8 mouse cellular contexts compared by ENCODE assay signal in genomic region chr7:102255954-102256353, GRCm38 (mm10). TPM values are rescaled to one million over a fixed set of nuclear protein-coding genes. Genes with fewer than 3 reads are reported as not detected.
DNase-seq lines count a peak whose midpoint lies in the region; ATAC-seq and TF ChIP-seq lines count a peak whose summit lies in the region.

Gene Rhog (minus strand): TSS chr7:102256054.

- WGBS in spleen, adult 2 months = 90% methylated on average over 3 of the region's 3 CpGs
- 77% methylated on average over 3 of the region's 3 CpGs for WGBS in limb, embryonic 11.5 days

- no peak for DNase-seq in spleen, adult 2 months (ENCODE audit: low read depth in 1 of 2, low spot score in 2 of 2)
- DNase-seq in spleen, postnatal 14 days (ENCODE audit: low spot score in 2 of 2) = no peak
- DNase-seq in heart, postnatal 14 days = no peak
- no peak for DNase-seq in limb, embryonic 11.5 days (ENCODE audit: low spot score)
- no peak for DNase-seq in right cerebral cortex, postnatal 25 days
- no peak for DNase-seq in kidney, postnatal 14 days

- no peaks in the 10 kb centered on the region for H3K36me3 ChIP-seq in spleen, adult 2 months (ENCODE audit: control insufficient read depth, insufficient read depth, low read length)
- no peaks in the 10 kb centered on the region for H3K36me3 ChIP-seq in limb, embryonic 11.5 days (ENCODE audit: control insufficient read depth, insufficient read depth, low read length)

- no peaks in the 10 kb centered on the region; the same call in 1 of the 2 replicates for H3K27me3 ChIP-seq in spleen, adult 2 months (ENCODE audit: control insufficient read depth, insufficient read depth, low read length)
- no peaks in the 10 kb centered on the region for H3K27me3 ChIP-seq in limb, embryonic 11.5 days (ENCODE audit: control insufficient read depth, insufficient read depth, low read length)

- no peak within 1 kb of the TSS for H3K4me2 ChIP-seq in limb, embryonic 11.5 days (ENCODE audit: low read depth, severe bottlenecking)

- ATAC-seq in erythroblast, adult 5-6 weeks (replicated peaks; ENCODE audit: low FRiP score, poor library complexity, severe bottlenecking) = no peak
- ATAC-seq in limb, embryonic 11.5 days (ENCODE audit: insufficient number of reproducible peaks, low FRiP score, low TSS enrichment, low read depth) = no peak
- no peak for ATAC-seq in neutrophil, adult 5-6 weeks (ENCODE audit: extremely low read depth, insufficient number of reproducible peaks, low FRiP score, poor library complexity, severe bottlenecking)

- intact Hi-C loops in heart, postnatal 14 days (cut with DNase I) = no loop called here

- H3K9me3 ChIP-seq in limb, embryonic 11.5 days (ENCODE audit: control insufficient read depth, low read length) = no peaks in the 10 kb centered on the region

- H3K27ac ChIP-seq in spleen, adult 2 months (ENCODE audit: insufficient read depth, low read length) = no peak within 1 kb of the TSS
- H3K27ac ChIP-seq in limb, embryonic 11.5 days (replicated peaks; ENCODE audit: low read depth, low read length) = no peak within 1 kb of the TSS

- peaks cover 5% of the 10 kb centered on the region; the same call in 1 of the 2 replicates for H3K4me1 ChIP-seq in spleen, adult 2 months (ENCODE audit: control insufficient read depth, insufficient read depth, insufficient read length)
- H3K4me1 ChIP-seq in limb, embryonic 11.5 days (ENCODE audit: control insufficient read depth, insufficient read depth, low read length) = no peaks in the 10 kb centered on the region

- TF ChIP-seq CTCF in spleen, adult 2 months (IDR thresholded peaks at IDR 0.05; ENCODE audit: extremely low read depth, insufficient read depth, insufficient read length, insufficient replicate concordance) = no peak

- no peak within 1 kb of the TSS for H3K4me3 ChIP-seq in spleen, adult 2 months (ENCODE audit: extremely low read depth, insufficient read depth, insufficient read length)
- H3K4me3 ChIP-seq in limb, embryonic 11.5 days (ENCODE audit: low read depth, low read length) = no peak within 1 kb of the TSS

- no peak for TF ChIP-seq POLR2A in spleen, adult 2 months (IDR thresholded peaks at IDR 0.05; ENCODE audit: low read depth, low read length)

- H3K9ac ChIP-seq in limb, embryonic 11.5 days (ENCODE audit: low read length) = no peak within 1 kb of the TSS

RNA-seq across cellular contexts. Expression of gene Rhog, which starts in this region (rescaled TPM):
- polyA plus RNA-seq in spleen, adult 2 months (2012; rRNA removed) = 165 and 178 TPM in 2 replicates
- 110 and 113 TPM in 2 replicates for total RNA-seq in erythroblast, adult 5-6 weeks (2015; ENCODE audit: low replicate concordance)
- total RNA-seq in erythroblast, adult 5-6 weeks (2017; ENCODE audit: low replicate concordance) = 22.4 and 27.5 TPM in 2 replicates
- total RNA-seq in heart, postnatal 14 days (2021) = 10 to 100 TPM; 30.8 to 31.9 TPM
- 54.4 and 58.7 TPM in 2 replicates for polyA plus RNA-seq in limb, embryonic 11.5 days (2014; fragmentation: Nextera tagmentation; extraction: Ambion mirVana)
- total RNA-seq in neutrophil, adult 5-6 weeks (2017) = 118 and 127 TPM in 2 replicates
